Mouse (Mus musculus) stomach, embryonic 14.5 days (tissue): ENCODE results near the gene Rab32. TPM values are rescaled to one million over a fixed set of nuclear protein-coding genes. Genes with fewer than 3 reads are reported as not detected.
"Not testable (repeated sequence)": the region's sequence is repeated elsewhere in the genome, so short reads cannot be mapped to it uniquely, and the experiment has no call there.

Experiments
- ATAC-seq: fragments of 200-750 bp; cut with Nextera tagmentation; 2 replicates; pipeline ENCODE4 v1.8.0; 2017; ENCODE audit warnings: low read depth, moderate TSS enrichment; ENCODE audit not compliant: insufficient number of reproducible peaks, insufficient read depth, low FRiP score
- H3K27ac ChIP-seq: fragments of 300-500 bp; sonication (generic); 2 replicates; pipeline ENCODE4 v1.5.1; 2014; ENCODE audit warnings: mild to moderate bottlenecking, low read length, moderate library complexity, mixed read lengths
- H3K27me3 ChIP-seq: fragments of 300-500 bp; sonication (generic); 2 replicates; pipeline ENCODE4 v1.6.1; 2014; ENCODE audit warnings: low read length, control low read depth, mixed read lengths; ENCODE audit not compliant: control insufficient read depth, insufficient read depth
- H3K36me3 ChIP-seq: fragments of 300-500 bp; sonication (generic); 2 replicates; pipeline ENCODE4 v1.6.1; 2014; ENCODE audit warnings: mild to moderate bottlenecking, control low read depth, low read length, moderate library complexity, mixed read lengths; ENCODE audit not compliant: control insufficient read depth, insufficient read depth
- H3K4me1 ChIP-seq: fragments of 300-500 bp; sonication (generic); 2 replicates; pipeline ENCODE4 v1.6.1; 2014; ENCODE audit warnings: low read length, control low read depth, mixed read lengths; ENCODE audit not compliant: control insufficient read depth, insufficient read depth
- H3K4me2 ChIP-seq: fragments of 300-500 bp; sonication (generic); replicated peaks from 2 replicates; pipeline ENCODE4 v1.6.1; 2014; ENCODE audit warnings: low read depth, low read length, control low read depth
- H3K4me3 ChIP-seq: fragments of 300-500 bp; sonication (generic); 2 replicates; pipeline ENCODE4 v1.5.1; 2014; ENCODE audit warnings: low read depth, low read length, control low read depth
- H3K9ac ChIP-seq: fragments of 300-500 bp; sonication (generic); replicated peaks from 2 replicates; pipeline ENCODE4 v1.6.1; 2014; ENCODE audit warnings: low read depth, mild to moderate bottlenecking, control low read depth, low read length, moderate library complexity, mixed read lengths
- H3K9me3 ChIP-seq: fragments of 300-500 bp; sonication (generic); 2 replicates; pipeline ENCODE4 v1.6.1; 2016; ENCODE audit warnings: low read depth, low read length, control low read depth; ENCODE audit not compliant: control insufficient read depth
- WGBS: fragments of 180-500 bp; shearing (Covaris S2); extraction: QIAGEN DNeasy Blood & Tissue Kit; methylation state at CpG from one replicate; pipeline ENCODE4 v1.1.7; 2014; 5-methylcytosine and 5-hydroxymethylcytosine counted together
- polyA plus RNA-seq: library from polyadenylated mRNA; unstranded; fragments of >200 nt; fragmentation: Nextera tagmentation; extraction: Ambion mirVana; gene quantifications from 2 replicates; pipeline ENCODE4 v1.2.1, GENCODE M21; 2014

Rab32 gene
- polyA plus RNA-seq = 21.0 and 26.0 TPM in 2 replicates

DNA sequence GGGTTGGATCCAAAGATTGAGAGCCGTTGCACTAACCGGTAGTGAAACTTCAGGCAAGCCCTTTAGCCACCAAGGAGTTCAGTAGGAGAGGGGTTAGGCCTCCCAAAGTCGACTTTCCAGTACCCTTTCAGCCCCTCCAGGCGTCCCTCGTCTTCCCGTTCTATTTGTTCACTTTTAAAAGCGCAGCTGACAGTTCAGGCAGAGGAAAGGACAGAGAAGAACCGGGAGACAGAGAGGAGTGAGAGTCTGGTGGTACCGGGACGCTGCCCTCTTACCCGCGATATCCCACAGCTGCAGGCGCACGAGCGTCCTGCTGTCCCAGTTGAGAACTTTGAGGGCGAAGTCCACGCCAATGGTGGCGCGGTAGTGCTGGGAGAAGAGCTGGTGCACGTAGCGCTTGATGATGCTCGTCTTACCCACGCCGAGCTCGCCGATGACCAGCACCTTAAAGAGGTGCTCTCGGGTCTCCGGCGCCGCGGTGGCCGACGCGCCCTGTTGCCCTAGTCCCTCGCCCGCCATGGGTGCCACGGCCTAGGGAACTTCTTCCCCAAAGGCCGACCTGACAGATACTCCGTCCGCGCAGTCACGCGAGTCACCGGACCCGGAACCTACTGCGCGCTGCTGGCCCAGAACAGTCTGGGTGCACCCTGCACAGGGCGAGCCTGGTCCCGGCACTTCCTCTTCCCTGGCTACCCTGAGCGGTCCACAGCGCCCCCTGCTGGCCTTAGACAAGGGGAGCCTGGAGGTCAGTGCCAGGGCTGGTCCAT, at the start of gene Rab32:
Gene Rab32, minus strand, starts transcription at position 696 of the 767 bp plus-strand sequence.
- Histone ChIP-seq H3K4me2 (peak within 1 kb of the TSS; percentile 73), H3K27me3 (no peaks in the 10 kb centered on the region), H3K27ac (peak within 1 kb of the TSS; percentile 46; the same call in 1 of the 2 replicates), H3K9ac (peak within 1 kb of the TSS; percentile 33), H3K4me3 (peak within 1 kb of the TSS; percentile 58), H3K4me1 (0 out of 2 replicates have a peak, but pooled peaks cover 2% of the 10 kb centered on the region), H3K9me3 (no peaks in the 10 kb centered on the region), H3K36me3 (no peaks in the 10 kb centered on the region)
- peak; percentile 94 for ATAC-seq
- under 1% methylated on average over 51 of the region's 51 CpGs for WGBS

DNA sequence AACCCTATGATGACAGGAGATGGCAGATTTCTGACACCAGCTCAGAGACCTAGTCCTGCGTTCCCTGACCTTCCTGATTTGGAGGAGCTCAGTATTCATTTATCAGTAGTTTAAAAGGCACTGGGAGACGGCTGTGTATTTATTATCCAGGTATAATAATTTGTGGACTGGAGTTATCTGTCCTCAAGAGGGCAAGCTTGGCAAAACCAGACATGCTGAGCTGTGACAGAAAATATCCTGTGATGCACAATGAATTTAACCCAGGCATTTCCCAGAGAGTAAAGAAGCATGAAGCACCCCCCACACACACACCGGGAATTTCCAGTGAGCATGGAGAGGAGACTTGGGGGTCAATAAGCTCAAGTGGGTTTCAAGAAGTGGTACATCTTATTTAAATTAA, 42.7 kb upstream of the Rab32 start:
- Histone ChIP-seq H3K36me3 (no peaks in the 10 kb centered on the region), H3K9ac (no peak overlapping the region), H3K4me1 (no peaks in the 10 kb centered on the region), H3K4me3 (no peak overlapping the region), H3K4me2 (no peak overlapping the region), H3K27me3 (no peaks in the 10 kb centered on the region), H3K27ac (no peak overlapping the region), H3K9me3 (no peaks in the 10 kb centered on the region)
- no peak for ATAC-seq
- 68% methylated on average over 3 of the region's 3 CpGs for WGBS

- not testable (repeated sequence) for H3K4me2 ChIP-seq, H3K27me3 ChIP-seq, ATAC-seq, H3K9ac ChIP-seq, H3K4me3 ChIP-seq, H3K4me1 ChIP-seq, H3K36me3 ChIP-seq, H3K27ac ChIP-seq, H3K9me3 ChIP-seq
- WGBS = 87% methylated on average over 2 of the region's 2 CpGs
Observed at GRCm38 (mm10) chr10:10597495-10597894, 39.4 kb upstream of the Rab32 start.

- H3K4me1 ChIP-seq = no peaks in the 10 kb centered on the region
- ATAC-seq = no peak
- H3K27ac ChIP-seq = no peak overlapping the region
- no peak overlapping the region for H3K4me3 ChIP-seq
- H3K4me2 ChIP-seq = no peak overlapping the region
- WGBS = 68% methylated on average over 3 of the region's 3 CpGs
- H3K9ac ChIP-seq = no peak overlapping the region
- H3K9me3 ChIP-seq = no peaks in the 10 kb centered on the region
- no peaks in the 10 kb centered on the region for H3K36me3 ChIP-seq
- H3K27me3 ChIP-seq = no peaks in the 10 kb centered on the region
Observed at GRCm38 (mm10) chr10:10580811-10581210, 22.7 kb upstream of the Rab32 start.

GRCm38 (mm10) chr10:10579821-10580220, 21.8 kb upstream of the Rab32 start:
- H3K27ac ChIP-seq = no peak overlapping the region
- no peaks in the 10 kb centered on the region for H3K36me3 ChIP-seq
- WGBS = 63% methylated on average over 1 of the region's 1 CpGs
- H3K4me1 ChIP-seq = no peaks in the 10 kb centered on the region
- H3K4me2 ChIP-seq = no peak overlapping the region
- no peak overlapping the region for H3K9ac ChIP-seq
- no peak overlapping the region for H3K4me3 ChIP-seq
- no peaks in the 10 kb centered on the region for H3K27me3 ChIP-seq
- no peak for ATAC-seq
- H3K9me3 ChIP-seq = no peaks in the 10 kb centered on the region

DNA sequence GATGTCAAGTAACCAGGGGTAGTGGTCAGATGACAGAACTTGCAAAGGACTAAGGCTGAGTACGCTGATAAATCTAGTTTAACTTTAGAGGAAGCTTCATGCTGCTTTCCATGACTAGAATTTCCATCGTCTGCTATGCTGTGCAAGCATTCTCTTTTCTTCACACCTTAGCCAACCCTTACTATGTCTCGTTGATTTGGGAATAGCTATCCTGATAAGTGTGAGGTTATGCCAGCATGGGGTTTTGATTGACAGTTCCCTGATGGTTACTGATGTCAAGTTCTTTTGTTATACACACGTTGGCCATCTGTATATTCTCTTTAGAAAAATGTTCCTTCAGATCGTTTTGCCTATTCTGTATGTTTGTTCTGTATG, 259 bp upstream of the Rab32 start:
- WGBS = 38% methylated on average over 5 of the region's 5 CpGs
- ATAC-seq = no peak
- Histone ChIP-seq H3K36me3 (no peaks in the 10 kb centered on the region), H3K4me3 (peak overlapping the region; percentile 58), H3K27ac (no peak overlapping the region), H3K4me2 (peak overlapping the region; percentile 73), H3K9me3 (no peaks in the 10 kb centered on the region), H3K27me3 (no peaks in the 10 kb centered on the region), H3K9ac (no peak overlapping the region), H3K4me1 (0 out of 2 replicates have a peak, but pooled peaks cover 2% of the 10 kb centered on the region)

- Histone ChIP-seq H3K9ac (0 out of 2 replicates have a peak overlapping the region, but pooled peaks have one; percentile 33), H3K4me3 (peak overlapping the region; percentile 58), H3K27me3 (no peaks in the 10 kb centered on the region), H3K4me1 (0 out of 2 replicates have a peak, but pooled peaks cover 2% of the 10 kb centered on the region), H3K27ac (peak overlapping the region; percentile 46; the same call in 1 of the 2 replicates), H3K4me2 (peak overlapping the region; percentile 73), H3K9me3 (no peaks in the 10 kb centered on the region), H3K36me3 (no peaks in the 10 kb centered on the region)
- WGBS = 2% methylated on average over 8 of the region's 8 CpGs
- ATAC-seq = peak; percentile 42
Observed at GRCm38 (mm10) chr10:10557085-10557484, 980 bp downstream of the Rab32 start.

GRCm38 (mm10) chr10:10555676-10556075, 2.4 kb downstream of the Rab32 start:
- Histone ChIP-seq H3K4me2 (no peak overlapping the region), H3K9ac (no peak overlapping the region), H3K4me1 (0 out of 2 replicates have a peak, but pooled peaks cover 2% of the 10 kb centered on the region), H3K4me3 (no peak overlapping the region), H3K27me3 (no peaks in the 10 kb centered on the region), H3K27ac (no peak overlapping the region), H3K9me3 (no peaks in the 10 kb centered on the region), H3K36me3 (no peaks in the 10 kb centered on the region)
- 64% methylated on average over 3 of the region's 3 CpGs for WGBS
- no peak for ATAC-seq
